In genomic region chr4:151988342-151989109, GRCm38 (mm10) we compare ENCODE assay signal across 8 mouse cellular contexts. TPM values are rescaled to one million over a fixed set of nuclear protein-coding genes. Genes with fewer than 3 reads are reported as not detected.
DNase-seq lines count a peak whose midpoint lies in the region; ATAC-seq and TF ChIP-seq lines count a peak whose summit lies in the region.

TSS of gene Thap3 (minus strand) at chr4:151988997.

- H3K27me3 ChIP-seq in MEL (ENCODE audit: control insufficient read depth in 1 of 2, insufficient read depth in 2 of 2, low read length in 2 of 2), result no peaks in the 10 kb centered on the region

- H3K4me1 ChIP-seq in MEL (ENCODE audit: control insufficient read depth in 1 of 2, insufficient read depth in 2 of 2, low read length in 2 of 2), result peaks cover 0 to 5% of the 10 kb centered on the region in 2 experiments; a peak in 3 of 4 replicates

- TF ChIP-seq RAD21 in MEL (IDR thresholded peaks at IDR 0.05; ENCODE audit: low read depth, low read length), result no peak

- TF ChIP-seq CTCF in MEL (IDR thresholded peaks at IDR 0.05 in 2 of 3, conservative IDR thresholded peaks at IDR 0.05 in 1 of 3; ENCODE audit: control insufficient read depth in 1 of 3, insufficient read depth in 1 of 3, low read depth in 2 of 3, low read length in 3 of 3, poor library complexity in 1 of 3, severe bottlenecking in 1 of 3), result no peak

- H3K36me3 ChIP-seq in MEL (ENCODE audit: control insufficient read depth in 1 of 2, insufficient read depth in 2 of 2, low read length in 2 of 2), result peaks cover 0 to 3% of the 10 kb centered on the region in 2 experiments; a peak in 1 of 4 replicates

- peak; percentile 86 for DNase-seq in MEL (ENCODE audit: low read depth, low spot score)
- peak; percentile 81 for DNase-seq in cerebellum, adult 11-12 months
- DNase-seq in forelimb bud, embryonic 11.5 days (ENCODE audit: low read depth, low spot score), result peak; percentile 59
- peak; percentile 67 for DNase-seq in layer of hippocampus, adult 9-11 months
- DNase-seq in lung, postnatal 10 days, result peak; percentile 90
- DNase-seq in ovary, postnatal 14 days (ENCODE audit: low spot score), result peak; percentile 78
- peak; percentile 91 for DNase-seq in thymus, postnatal 25 days

- H3K9me3 ChIP-seq in MEL (replicated peaks; ENCODE audit: insufficient read depth, low read length), result no peaks in the 10 kb centered on the region

- TF ChIP-seq POLR2A in MEL (IDR thresholded peaks at IDR 0.05; ENCODE audit: control insufficient read depth in 1 of 2, insufficient read depth in 1 of 2, low read depth in 1 of 2, low read length in 2 of 2, poor library complexity in 1 of 2), result peak; percentile 33 to 58; a peak in 1 of 4 replicates

- peak within 1 kb of the TSS; percentile 76 to 89 for H3K4me3 ChIP-seq in MEL (ENCODE audit: control insufficient read depth in 1 of 2, insufficient read depth in 1 of 2, low read depth in 2 of 2, low read length in 2 of 2)

- H3K79me2 ChIP-seq in MEL (ENCODE audit: control insufficient read depth, insufficient read depth, low read length, poor library complexity), result peaks cover 7% of the 10 kb centered on the region; the same call in 1 of the 2 replicates

- TF ChIP-seq EP300 in MEL (IDR thresholded peaks at IDR 0.05; ENCODE audit: low read depth in 1 of 2, low read length in 2 of 2), result no peak

- no peak within 1 kb of the TSS; the same call in 1 of the 2 replicates for H3K27ac ChIP-seq in MEL (ENCODE audit: control insufficient read depth, low read depth, low read length)

- peak; percentile 80 to 86 for ATAC-seq in hematopoietic stem cell, adult 5-6 weeks (replicated peaks in 1 of 2; ENCODE audit: insufficient read depth in 1 of 2, low FRiP score in 2 of 2, low TSS enrichment in 1 of 2, low read depth in 1 of 2, poor library complexity in 2 of 2, severe bottlenecking in 2 of 2)

- peak within 1 kb of the TSS; percentile 81 for H3K9ac ChIP-seq in MEL (ENCODE audit: control insufficient read depth, low read depth, low read length, poor library complexity, severe bottlenecking)

TF ChIP-seq in MEL, 35 proteins besides CTCF, POLR2A, EP300 and RAD21:
- TF ChIP-seq ZKSCAN1 (IDR thresholded peaks at IDR 0.05; ENCODE audit: low read depth, low read length) (no peak), USF1 (IDR thresholded peaks at IDR 0.05; ENCODE audit: low read depth, low read length) (no peak), ZC3H11A (IDR thresholded peaks at IDR 0.05; ENCODE audit: low read depth, low read length) (no peak), ELF1 (IDR thresholded peaks at IDR 0.05; ENCODE audit: low read depth, low read length) (no peak), MYB (IDR thresholded peaks at IDR 0.05; ENCODE audit: low read depth, low read length) (no peak), HCFC1 (IDR thresholded peaks at IDR 0.05; ENCODE audit: low read depth, low read length) (peak; percentile 88), USF2 (IDR thresholded peaks at IDR 0.05; ENCODE audit: borderline replicate concordance in 1 of 2, insufficient read depth in 1 of 2, low read depth in 1 of 2, low read length in 2 of 2) (no peak), ETS1 (IDR thresholded peaks at IDR 0.05; ENCODE audit: low read depth, low read length) (no peak), POLR2AphosphoS5 (IDR thresholded peaks at IDR 0.05; ENCODE audit: borderline replicate concordance, low read depth, low read length) (no peak; the same call in 1 of the 2 replicates), POLR2AphosphoS2 (IDR thresholded peaks at IDR 0.05; ENCODE audit: low read length) (no peak), MAX (IDR thresholded peaks at IDR 0.05; ENCODE audit: low read length) (no peak; the same call in none of the 2 replicates), SMC3 (IDR thresholded peaks at IDR 0.05; ENCODE audit: low read depth, low read length) (no peak), CHD1 (IDR thresholded peaks at IDR 0.05; ENCODE audit: low read depth, low read length) (no peak), TBP (IDR thresholded peaks at IDR 0.05; ENCODE audit: low read depth, low read length) (no peak), MYC (IDR thresholded peaks at IDR 0.05; ENCODE audit: low read depth, low read length) (no peak; the same call in 1 of the 2 replicates), ZNF384 (IDR thresholded peaks at IDR 0.05; ENCODE audit: low read depth, low read length) (no peak), TCF12 (IDR thresholded peaks at IDR 0.05; ENCODE audit: low read depth, low read length) (0 out of 2 replicates have a peak, but pooled peaks have one; percentile 10), KAT2A (conservative IDR thresholded peaks at IDR 0.05; ENCODE audit: low read depth, low read length) (no peak; the same call in 1 of the 2 replicates), BHLHE40 (IDR thresholded peaks at IDR 0.05; ENCODE audit: borderline replicate concordance, low read depth, low read length) (no peak), JUND (IDR thresholded peaks at IDR 0.05; ENCODE audit: low read depth, low read length) (no peak), MAFK (IDR thresholded peaks at IDR 0.05; ENCODE audit: borderline replicate concordance, low read depth, low read length) (no peak), GABPA (IDR thresholded peaks at IDR 0.05; ENCODE audit: low read depth, low read length) (no peak), NRF1 (IDR thresholded peaks at IDR 0.05; ENCODE audit: insufficient read depth, low read depth, low read length, poor library complexity, severe bottlenecking) (peak; percentile 57), NELFE (IDR thresholded peaks at IDR 0.05; ENCODE audit: low read depth, low read length) (peak; percentile 58), GATA1 (IDR thresholded peaks at IDR 0.05; ENCODE audit: low read depth, low read length) (no peak), MEF2A (IDR thresholded peaks at IDR 0.05; ENCODE audit: extremely low read depth, insufficient replicate concordance, low read depth, low read length, poor library complexity, severe bottlenecking) (no peak), UBTF (IDR thresholded peaks at IDR 0.05; ENCODE audit: borderline replicate concordance, insufficient read depth, low read depth, low read length) (no peak), RCOR1 (IDR thresholded peaks at IDR 0.05; ENCODE audit: low read depth, low read length) (no peak), CHD2 (IDR thresholded peaks at IDR 0.05; ENCODE audit: low read length) (no peak), ZMIZ1 (IDR thresholded peaks at IDR 0.05; ENCODE audit: low read depth, low read length) (no peak), E2F4 (IDR thresholded peaks at IDR 0.05; ENCODE audit: borderline replicate concordance, low read depth, low read length) (no peak), MXI1 (IDR thresholded peaks at IDR 0.05; ENCODE audit: low read depth, low read length) (peak; percentile 33; the same call in 1 of the 2 replicates), TAL1 (IDR thresholded peaks at IDR 0.05; ENCODE audit: low read length) (no peak), MAZ (IDR thresholded peaks at IDR 0.05; ENCODE audit: low read depth, low read length) (peak; percentile 83), SIN3A (IDR thresholded peaks at IDR 0.05; ENCODE audit: low read length) (peak; percentile 74; the same call in 1 of the 2 replicates)

RNA-seq across cellular contexts. Expression of gene Thap3, which starts in this region (rescaled TPM):
- 12.0 and 13.7 TPM in 2 replicates for total RNA-seq in MEL (2012; rRNA removed)
- 10 to 100 TPM in 1 of 2 experiments, not detected in 1; 17.2 TPM for polyA plus RNA-seq in MEL (2012; ENCODE audit: insufficient read depth in 1 of 2, insufficient read length in 2 of 2, low read depth in 1 of 2, low replicate concordance in 2 of 2, missing spikeins in 1 of 2)
- 13.5 and 14.5 TPM in 2 replicates for total RNA-seq in hematopoietic stem cell, adult 5-6 weeks (2017)
